ENCODE assay signal across 8 mouse cellular contexts in the genomic region with DNA sequence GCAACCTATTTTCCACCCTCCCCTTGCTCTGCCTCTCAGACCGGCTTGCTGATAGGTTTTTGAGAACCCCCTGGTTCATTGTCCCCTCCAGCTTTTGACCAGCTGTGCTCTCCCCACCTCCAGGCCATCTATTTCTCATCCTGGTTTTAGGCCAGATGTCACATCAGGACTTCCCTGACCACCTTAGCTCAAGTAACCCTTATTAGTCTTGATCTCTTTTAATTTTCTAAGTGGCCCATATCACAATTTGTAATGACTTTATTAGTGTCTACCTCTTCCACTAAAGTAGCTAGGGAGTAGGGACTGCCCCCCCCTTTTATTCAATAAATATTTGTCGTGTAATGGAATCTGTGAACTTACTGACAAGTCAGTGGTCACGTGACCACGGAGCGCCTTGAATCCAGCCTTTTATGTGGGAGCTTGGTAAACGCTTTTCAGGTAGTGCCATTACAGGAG. TPM values are rescaled to one million over a fixed set of nuclear protein-coding genes. Genes with fewer than 3 reads are reported as not detected.
DNase-seq lines count a peak whose midpoint lies in the region; ATAC-seq lines count a peak whose summit lies in the region.

No protein-coding gene starts in this region.

- H3K27me3 ChIP-seq in embryonic facial prominence, embryonic 12.5 days, result no peaks in the 10 kb centered on the region
- H3K27me3 ChIP-seq in intestine, embryonic 15.5 days (replicated peaks), result no peaks in the 10 kb centered on the region

- H3K27ac ChIP-seq in embryonic facial prominence, embryonic 12.5 days, result peak overlapping the region; percentile 89
- H3K27ac ChIP-seq in intestine, embryonic 15.5 days, result peak overlapping the region; percentile 92

- DNase-seq in adrenal gland, adult 2 months, result peak; percentile 45
- DNase-seq in adrenal gland, adult 18-20 months (ENCODE audit: low spot score in 2 of 2), result no peak
- peak; percentile 70 for DNase-seq in lung, postnatal 36 days
- DNase-seq in thymus, postnatal 4 days, result peak; percentile 37
- DNase-seq in right cerebral cortex, postnatal 25 days, result no peak

- peak overlapping the region; percentile 72 for H3K4me3 ChIP-seq in embryonic facial prominence, embryonic 12.5 days
- H3K4me3 ChIP-seq in intestine, embryonic 15.5 days (replicated peaks), result peak overlapping the region; percentile 87

- 2% methylated on average over 6 of the region's 6 CpGs for WGBS in embryonic facial prominence, embryonic 12.5 days
- WGBS in intestine, embryonic 15.5 days, result 1% methylated on average over 6 of the region's 6 CpGs

- H3K36me3 ChIP-seq in embryonic facial prominence, embryonic 12.5 days, result peaks cover 24% of the 10 kb centered on the region
- peaks cover 13% of the 10 kb centered on the region for H3K36me3 ChIP-seq in intestine, embryonic 15.5 days

- peaks cover 9% of the 10 kb centered on the region for H3K4me1 ChIP-seq in embryonic facial prominence, embryonic 12.5 days
- no peaks in the 10 kb centered on the region; the same call in 1 of the 2 replicates for H3K4me1 ChIP-seq in intestine, embryonic 15.5 days (replicated peaks)

- peak overlapping the region; percentile 76 for H3K9ac ChIP-seq in embryonic facial prominence, embryonic 12.5 days
- peak overlapping the region; percentile 85 for H3K9ac ChIP-seq in intestine, embryonic 15.5 days

- H3K4me2 ChIP-seq in embryonic facial prominence, embryonic 12.5 days (replicated peaks), result peak overlapping the region; percentile 82
- H3K4me2 ChIP-seq in intestine, embryonic 15.5 days (replicated peaks), result peak overlapping the region; percentile 75

- peak; percentile 35 for ATAC-seq in CD4-positive, CD25-positive, alpha-beta regulatory T cell, adult 4 months
- no peak; the same call in 1 of the 2 replicates for ATAC-seq in embryonic facial prominence, embryonic 12.5 days (ENCODE audit: insufficient number of reproducible peaks, insufficient read depth, low FRiP score, low TSS enrichment)
- peak; percentile 7 for ATAC-seq in intestine, embryonic 15.5 days

- no peaks in the 10 kb centered on the region for H3K9me3 ChIP-seq in embryonic facial prominence, embryonic 12.5 days
- H3K9me3 ChIP-seq in intestine, embryonic 15.5 days, result no peaks in the 10 kb centered on the region

RNA-seq across cellular contexts. Expression of a gene that starts 0.7 kb away (rescaled TPM):
- 10 to 100 TPM; 57.0 to 70.5 TPM for total RNA-seq in adrenal gland, adult 2 months (2021)
- 147 and 159 TPM in 2 replicates for polyA plus RNA-seq in adrenal gland, adult 2 months (2012; rRNA removed)
- total RNA-seq in adrenal gland, adult 18-20 months (2021), result 10 to 100 TPM; 60.5 to 65.7 TPM
- polyA plus RNA-seq in CD4-positive, CD25-positive, alpha-beta regulatory T cell, adult 4 months (2017; shearing (Covaris generic)), result 10 to 100 TPM; 18.4 to 19.6 TPM
- 54.6 and 58.5 TPM in 2 replicates for polyA plus RNA-seq in embryonic facial prominence, embryonic 12.5 days (2016; fragmentation: Nextera tagmentation; extraction: Ambion mirVana)
- polyA plus RNA-seq in intestine, embryonic 15.5 days (2015; fragmentation: Nextera tagmentation; extraction: Ambion mirVana), result 40.0 and 44.7 TPM in 2 replicates

RNA-seq across cellular contexts. Expression of a gene that starts 8.3 kb away (rescaled TPM):
- total RNA-seq in adrenal gland, adult 2 months (2021), result 10 to 100 TPM; 37.0 to 46.9 TPM
- 105 and 116 TPM in 2 replicates for polyA plus RNA-seq in adrenal gland, adult 2 months (2012; rRNA removed)
- 10 to 100 TPM; 29.8 to 49.2 TPM for total RNA-seq in adrenal gland, adult 18-20 months (2021)
- 1 to 10 TPM; 5.1 to 9.2 TPM for polyA plus RNA-seq in CD4-positive, CD25-positive, alpha-beta regulatory T cell, adult 4 months (2017; shearing (Covaris generic))
- 2.7 and 3.0 TPM in 2 replicates for polyA plus RNA-seq in embryonic facial prominence, embryonic 12.5 days (2016; fragmentation: Nextera tagmentation; extraction: Ambion mirVana)
- polyA plus RNA-seq in intestine, embryonic 15.5 days (2015; fragmentation: Nextera tagmentation; extraction: Ambion mirVana), result 2.7 and 3.3 TPM in 2 replicates

RNA-seq across cellular contexts. Expression of a gene that starts 8.5 kb away (rescaled TPM):
- total RNA-seq in adrenal gland, adult 2 months (2021), result 10 to 100 TPM; 39.7 to 51.0 TPM
- 70.6 and 80.7 TPM in 2 replicates for polyA plus RNA-seq in adrenal gland, adult 2 months (2012; rRNA removed)
- 10 to 100 TPM; 41.5 to 59.5 TPM for total RNA-seq in adrenal gland, adult 18-20 months (2021)
- polyA plus RNA-seq in CD4-positive, CD25-positive, alpha-beta regulatory T cell, adult 4 months (2017; shearing (Covaris generic)), result 10 to 100 TPM; 18.7 to 24.9 TPM
- polyA plus RNA-seq in embryonic facial prominence, embryonic 12.5 days (2016; fragmentation: Nextera tagmentation; extraction: Ambion mirVana), result 29.0 and 29.7 TPM in 2 replicates
- 24.2 and 28.4 TPM in 2 replicates for polyA plus RNA-seq in intestine, embryonic 15.5 days (2015; fragmentation: Nextera tagmentation; extraction: Ambion mirVana)

RNA-seq across cellular contexts. Expression of a gene that starts 20.8 kb away (rescaled TPM):
- total RNA-seq in adrenal gland, adult 2 months (2021), result 10 to 100 TPM; 81.8 to 86.1 TPM
- 15.9 and 20.6 TPM in 2 replicates for polyA plus RNA-seq in adrenal gland, adult 2 months (2012; rRNA removed)
- total RNA-seq in adrenal gland, adult 18-20 months (2021), result 10 to 100 TPM; 81.1 to 89.8 TPM
- 100 to 1,000 TPM in 1 of 2 experiments, 10 to 100 TPM in 1; 81.7 to 126 TPM for polyA plus RNA-seq in CD4-positive, CD25-positive, alpha-beta regulatory T cell, adult 4 months (2017; shearing (Covaris generic))
- 202 and 211 TPM in 2 replicates for polyA plus RNA-seq in embryonic facial prominence, embryonic 12.5 days (2016; fragmentation: Nextera tagmentation; extraction: Ambion mirVana)
- 130 and 139 TPM in 2 replicates for polyA plus RNA-seq in intestine, embryonic 15.5 days (2015; fragmentation: Nextera tagmentation; extraction: Ambion mirVana)

RNA-seq across cellular contexts. Expression of a gene that starts 23.0 kb away (rescaled TPM):
- total RNA-seq in adrenal gland, adult 2 months (2021), result 100 to 1,000 TPM; 172 to 199 TPM
- polyA plus RNA-seq in adrenal gland, adult 2 months (2012; rRNA removed), result 77.2 and 98.7 TPM in 2 replicates
- total RNA-seq in adrenal gland, adult 18-20 months (2021), result 100 to 1,000 TPM; 163 to 212 TPM
- 10 to 100 TPM; 50.2 to 83.9 TPM for polyA plus RNA-seq in CD4-positive, CD25-positive, alpha-beta regulatory T cell, adult 4 months (2017; shearing (Covaris generic))
- 112 and 119 TPM in 2 replicates for polyA plus RNA-seq in embryonic facial prominence, embryonic 12.5 days (2016; fragmentation: Nextera tagmentation; extraction: Ambion mirVana)
- 92.6 and 93.3 TPM in 2 replicates for polyA plus RNA-seq in intestine, embryonic 15.5 days (2015; fragmentation: Nextera tagmentation; extraction: Ambion mirVana)

Comparison
In these comparisons a context has a peak if more than half of its experiments do, and no peak if none do; other contexts are left out.
1. DNase-seq: peak in adrenal gland, adult 2 months (single experiment), lung, postnatal 36 days (single experiment) and thymus, postnatal 4 days (single experiment); none in adrenal gland, adult 18-20 months (0 of 2) and right cerebral cortex, postnatal 25 days (single experiment).
2. RNA of a gene that starts 8.3 kb away (polyA plus RNA-seq): 105 to 116 TPM in adrenal gland, adult 2 months; 5.1 to 9.2 TPM in CD4-positive, CD25-positive, alpha-beta regulatory T cell, adult 4 months, 2.7 to 3.0 TPM in embryonic facial prominence, embryonic 12.5 days and 2.7 to 3.3 TPM in intestine, embryonic 15.5 days; every median in the first group is over 10 times any median in the second.